Mouse (Mus musculus): Measurements from ENCODE around the gene Gab3. TPM values are rescaled to one million over a fixed set of nuclear protein-coding genes. Genes with fewer than 3 reads are reported as not detected.

The Gab3 gene
- 0.22 TPM in 1 of 2 replicates, not detected in the other for polyA plus RNA-seq (2012; rRNA removed; ENCODE audit: low replicate concordance)

GRCm38 (mm10) chrX:75084774-75085508 lies at the start of gene Gab3:
TSS of gene Gab3 (minus strand) at chrX:75085458.

GRCm38 (mm10) chrX:75130467-75131160 lies 45.4 kb upstream of the Gab3 start, which contains the start of gene Mpp1:
TSS of gene Mpp1 (minus strand) at chrX:75131016.

GRCm38 (mm10) chrX:75095369-75096162 lies 10.3 kb upstream of the Gab3 start, which contains the start of gene Dkc1:
TSS of gene Dkc1 (plus strand) at chrX:75095854.

Other genes starting within 250 kb of the Gab3 start
- not detected in 2 replicates for gene Gm5936, start 248.3 kb downstream of the Gab3 start, polyA plus RNA-seq (2012; rRNA removed; ENCODE audit: low replicate concordance)
- gene Dkc1, start 10.4 kb upstream of the Gab3 start, polyA plus RNA-seq (2012; rRNA removed; ENCODE audit: low replicate concordance) = 0.84 and 2.7 TPM in 2 replicates
- 228 and 254 TPM in 2 replicates for gene Mpp1, start 45.6 kb upstream of the Gab3 start, polyA plus RNA-seq (2012; rRNA removed; ENCODE audit: low replicate concordance)
- gene Smim9, start 78.3 kb upstream of the Gab3 start, polyA plus RNA-seq (2012; rRNA removed; ENCODE audit: low replicate concordance) = not detected in 2 replicates